Mouse (Mus musculus) embryonic facial prominence, embryonic 15.5 days (tissue): ENCODE measurements around the gene Kremen2. TPM values are rescaled to one million over a fixed set of nuclear protein-coding genes. Genes with fewer than 3 reads are reported as not detected.

Source experiments
- ATAC-seq: fragments of 200-750 bp; cut with Nextera tagmentation; 2 replicates; pipeline ENCODE4 v1.8.0; 2017; ENCODE audit warnings: low read depth, moderate TSS enrichment; ENCODE audit not compliant: insufficient number of reproducible peaks, low FRiP score, low TSS enrichment
- H3K27ac ChIP-seq: fragments of 300-500 bp; sonication (generic); replicated peaks from 2 replicates; pipeline ENCODE4 v1.5.1; 2015; ENCODE audit warnings: mild to moderate bottlenecking, inconsistent platforms
- H3K27me3 ChIP-seq: fragments of 300-500 bp; sonication (generic); 2 replicates; pipeline ENCODE4 v1.6.1; 2015; ENCODE audit warnings: inconsistent platforms
- H3K36me3 ChIP-seq: fragments of 300-500 bp; sonication (generic); 2 replicates; pipeline ENCODE4 v1.6.1; 2015; ENCODE audit warnings: mild to moderate bottlenecking, inconsistent platforms
- H3K4me1 ChIP-seq: fragments of 300-500 bp; sonication (generic); 2 replicates; pipeline ENCODE4 v1.6.1; 2015; ENCODE audit warnings: inconsistent platforms
- H3K4me2 ChIP-seq: fragments of 300-500 bp; sonication (generic); replicated peaks from 2 replicates; pipeline ENCODE4 v1.6.1; 2015; ENCODE audit warnings: mild to moderate bottlenecking, inconsistent platforms
- H3K4me3 ChIP-seq: fragments of 300-500 bp; sonication (generic); replicated peaks from 2 replicates; pipeline ENCODE4 v1.5.1; 2015; ENCODE audit warnings: mild to moderate bottlenecking, inconsistent platforms
- H3K9ac ChIP-seq: fragments of 300-500 bp; sonication (generic); 2 replicates; pipeline ENCODE4 v1.6.1; 2015; ENCODE audit warnings: inconsistent platforms
- H3K9me3 ChIP-seq: fragments of 300-500 bp; sonication (generic); replicated peaks from 2 replicates; pipeline ENCODE4 v1.6.1; 2016; ENCODE audit warnings: inconsistent platforms
- WGBS: fragments of 180-500 bp; shearing (Covaris S2); methylation state at CpG from one replicate; pipeline ENCODE4 v1.1.7; 2015; 5-methylcytosine and 5-hydroxymethylcytosine counted together
- polyA plus RNA-seq: library from polyadenylated mRNA; unstranded; fragments of >200 nt; fragmentation: Nextera tagmentation; extraction: Ambion mirVana; gene quantifications from 2 replicates; pipeline ENCODE4 v1.2.1, GENCODE M21; 2015

Kremen2 gene
- polyA plus RNA-seq, 1 experiment from 2014 or later, result 38.2 TPM

DNA sequence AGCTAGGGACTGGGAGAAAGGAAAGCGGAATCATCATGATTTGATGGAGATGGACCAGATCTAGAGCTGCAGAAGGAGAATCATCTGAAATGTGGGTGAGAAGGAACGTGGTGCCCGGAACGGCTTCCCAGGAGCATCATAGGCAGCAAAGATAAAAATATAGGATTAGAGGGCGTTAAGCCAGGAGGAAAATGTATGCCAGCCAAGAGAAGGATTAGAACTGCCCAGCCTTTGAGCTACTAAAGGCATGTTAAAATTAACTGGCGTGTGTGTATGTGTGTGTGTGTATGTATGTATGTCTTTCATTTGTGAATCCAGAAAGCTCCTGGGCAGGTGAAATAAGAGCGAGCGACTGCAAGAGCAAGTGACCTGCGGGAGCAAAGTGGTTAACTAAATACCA is 42.3 kb downstream of the Kremen2 start:
- no peak overlapping the region for H3K4me3 ChIP-seq
- 81% methylated on average over 9 of the region's 9 CpGs for WGBS
- no peaks in the 10 kb centered on the region for H3K9me3 ChIP-seq
- H3K27me3 ChIP-seq, result peaks cover 34% of the 10 kb centered on the region
- no peaks in the 10 kb centered on the region for H3K36me3 ChIP-seq
- H3K4me2 ChIP-seq, result no peak overlapping the region
- H3K4me1 ChIP-seq, result peaks cover 28% of the 10 kb centered on the region
- no peak overlapping the region for H3K9ac ChIP-seq
- ATAC-seq, result no peak
- H3K27ac ChIP-seq, result no peak overlapping the region

DNA sequence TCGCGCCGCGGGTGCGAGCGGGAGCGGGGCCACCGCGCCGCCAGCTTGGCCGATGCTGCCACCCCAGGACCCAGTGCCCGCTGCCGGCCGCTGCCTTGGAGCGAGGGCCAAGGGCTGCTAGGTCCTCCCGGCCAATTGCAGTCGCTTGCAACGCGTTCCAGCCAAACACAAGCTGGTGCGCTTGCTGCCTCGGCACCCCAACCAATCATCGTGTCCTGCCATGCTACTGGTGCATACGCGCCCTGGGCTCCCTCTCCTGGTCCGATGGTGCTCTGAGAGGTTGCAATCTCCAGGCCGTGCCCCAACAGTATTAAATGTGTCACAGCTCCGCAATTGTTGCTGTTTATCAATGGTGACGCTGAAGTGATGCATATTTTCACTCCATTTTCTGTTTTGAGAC is 45.6 kb downstream of the Kremen2 start:
- H3K4me2 ChIP-seq, result peak overlapping the region; percentile 100
- peaks cover 39% of the 10 kb centered on the region for H3K27me3 ChIP-seq
- peaks cover 21% of the 10 kb centered on the region for H3K4me1 ChIP-seq
- peak overlapping the region; percentile 26; the same call in 1 of the 2 replicates for H3K9ac ChIP-seq
- peak; percentile 87 for ATAC-seq
- no peak overlapping the region for H3K27ac ChIP-seq
- H3K9me3 ChIP-seq, result no peaks in the 10 kb centered on the region
- H3K36me3 ChIP-seq, result no peaks in the 10 kb centered on the region
- WGBS, result under 1% methylated on average over 28 of the region's 28 CpGs
- H3K4me3 ChIP-seq, result peak overlapping the region; percentile 61

DNA sequence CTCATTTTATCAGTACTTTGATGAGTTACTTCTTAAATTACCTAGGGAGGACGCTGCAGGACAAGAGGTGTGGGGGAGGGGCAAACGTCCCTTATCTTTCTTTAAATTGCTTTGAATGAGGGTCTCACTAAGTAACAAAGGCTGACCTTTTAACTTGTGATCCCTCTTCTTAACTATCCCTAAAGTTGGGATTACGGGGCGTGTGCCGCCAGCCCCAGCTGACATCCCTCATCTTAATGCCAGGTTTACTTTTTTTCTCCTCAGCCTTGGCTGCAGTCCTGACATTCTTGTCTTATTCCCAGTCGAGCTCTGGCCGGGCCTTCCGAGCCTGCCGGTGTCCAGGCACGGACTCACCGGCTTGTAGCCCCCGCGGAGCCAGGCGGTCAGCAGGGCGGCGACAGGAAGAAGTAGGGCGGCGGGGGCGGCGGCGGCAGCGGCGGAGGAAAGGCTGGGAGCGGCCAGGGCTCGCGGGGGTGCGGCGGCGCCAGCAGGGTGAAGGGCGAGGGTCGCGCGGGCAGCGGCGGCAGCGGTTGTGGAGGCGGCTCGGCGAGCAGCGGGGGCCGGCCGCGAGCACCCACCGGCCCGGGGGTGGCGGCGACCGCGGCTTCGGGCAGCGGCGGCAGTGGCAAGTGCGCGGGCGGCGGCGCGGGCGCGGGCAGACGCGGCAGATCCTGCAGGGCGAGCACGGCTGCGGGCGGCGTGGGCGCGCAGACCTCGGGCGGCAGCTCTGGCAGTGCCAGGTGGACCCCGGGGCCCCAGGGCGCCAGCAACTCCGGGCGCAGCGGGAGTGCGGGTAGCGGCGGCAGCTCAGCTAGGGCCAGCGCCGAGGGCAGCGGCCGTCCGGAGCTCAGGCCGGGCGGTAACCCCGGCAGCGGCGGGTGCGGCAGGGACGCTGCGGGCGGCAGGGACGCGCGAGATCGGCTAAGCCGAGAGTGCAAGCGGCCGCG is 46.2 kb downstream of the Kremen2 start:
- Histone ChIP-seq H3K36me3 (no peaks in the 10 kb centered on the region), H3K27me3 (peaks cover 39% of the 10 kb centered on the region)
- under 1% methylated on average over 98 of the region's 101 CpGs for WGBS

DNA sequence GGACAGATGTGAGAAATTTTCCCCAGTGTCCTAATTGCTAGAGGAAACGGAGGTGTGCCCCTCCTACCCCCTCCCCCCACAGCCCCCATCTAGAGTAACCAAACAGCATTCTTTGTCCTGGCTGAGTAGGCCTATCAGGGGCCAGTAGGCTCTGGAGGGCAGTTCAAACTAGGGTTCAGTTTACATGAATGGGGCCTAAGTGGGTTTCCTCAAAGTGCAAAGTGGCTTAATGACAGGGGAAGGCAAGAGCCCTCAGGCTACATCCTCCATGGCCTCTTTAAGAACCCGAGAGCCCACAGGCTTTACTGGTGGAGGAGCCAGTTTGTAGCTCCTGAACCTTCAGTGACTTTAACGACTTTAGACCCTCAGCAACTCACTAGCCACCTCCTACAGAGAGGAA is 49.8 kb downstream of the Kremen2 start:
- WGBS, result 15% methylated on average over 3 of the region's 3 CpGs
- Histone ChIP-seq H3K4me2 (no peak overlapping the region), H3K4me3 (no peak overlapping the region), H3K9me3 (no peaks in the 10 kb centered on the region), H3K9ac (no peak overlapping the region), H3K27me3 (peaks cover 30% of the 10 kb centered on the region), H3K36me3 (no peaks in the 10 kb centered on the region), H3K27ac (no peak overlapping the region), H3K4me1 (peaks cover 15% of the 10 kb centered on the region)
- ATAC-seq, result no peak

More for the DNA sequence above, 46.2 kb downstream of the Kremen2 start:
- Histone ChIP-seq H3K9ac (peak overlapping the region; percentile 26), H3K9me3 (no peaks in the 10 kb centered on the region), H3K4me2 (peak overlapping the region; percentile 100), H3K4me3 (peak overlapping the region; percentile 61), H3K4me1 (peaks cover 15% of the 10 kb centered on the region), H3K27ac (no peak overlapping the region)
- ATAC-seq, result peak; percentile 53; the same call in 1 of the 2 replicates

DNA sequence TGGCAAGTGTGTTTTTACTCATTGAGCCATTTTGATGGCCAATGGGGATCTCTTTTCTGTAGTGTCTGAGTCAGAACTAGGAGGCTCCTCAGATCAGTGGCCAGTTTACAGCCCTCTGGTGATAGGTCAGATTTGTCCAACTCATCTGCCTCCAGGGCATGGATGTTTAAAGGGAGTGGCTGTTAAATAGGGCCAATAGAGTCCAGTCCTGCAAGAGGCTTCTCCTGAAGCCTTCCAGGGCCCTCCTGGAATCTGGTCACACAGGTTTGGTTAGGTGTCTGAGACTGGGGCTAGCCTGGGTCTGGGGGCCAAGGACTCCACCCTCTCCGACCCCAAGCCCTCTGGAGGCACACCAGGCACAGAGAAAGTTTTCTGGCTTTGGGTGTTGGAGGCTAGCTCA is 51.1 kb downstream of the Kremen2 start:
- no peak for ATAC-seq
- Histone ChIP-seq H3K36me3 (no peaks in the 10 kb centered on the region), H3K4me2 (no peak overlapping the region), H3K9ac (no peak overlapping the region), H3K27me3 (peaks cover 17% of the 10 kb centered on the region), H3K4me3 (no peak overlapping the region), H3K4me1 (peaks cover 5% of the 10 kb centered on the region), H3K27ac (no peak overlapping the region), H3K9me3 (no peaks in the 10 kb centered on the region)
- WGBS, result 45% methylated on average over 1 of the region's 1 CpGs

Other genes with a start within 250 kb of the Kremen2 start
- gene Zfp213, start 181.6 kb downstream of the Kremen2 start, polyA plus RNA-seq, result 17.8 and 19.5 TPM in 2 replicates
- gene Zfp13, start 146.3 kb downstream of the Kremen2 start, polyA plus RNA-seq, result 13.4 and 14.1 TPM in 2 replicates
- gene Zscan10, start 145.0 kb downstream of the Kremen2 start, polyA plus RNA-seq, result 0.08 and 0.14 TPM in 2 replicates
- 0.76 and 0.81 TPM in 2 replicates for gene Mmp25, start 100.6 kb downstream of the Kremen2 start, polyA plus RNA-seq
- 15.8 and 17.0 TPM in 2 replicates for gene Bicdl2, start 85.3 kb downstream of the Kremen2 start, polyA plus RNA-seq
- 95.7 and 102 TPM in 2 replicates for gene Hcfc1r1, start 72.2 kb downstream of the Kremen2 start, polyA plus RNA-seq
- gene Thoc6, start 72.0 kb downstream of the Kremen2 start, polyA plus RNA-seq, result 42.2 and 42.9 TPM in 2 replicates
- 29.5 and 33.2 TPM in 2 replicates for gene Tnfrsf12a, start 68.4 kb downstream of the Kremen2 start, polyA plus RNA-seq
- 19.8 and 20.2 TPM in 2 replicates for gene Cldn6, start 66.6 kb downstream of the Kremen2 start, polyA plus RNA-seq
- gene Cldn9, start 61.8 kb downstream of the Kremen2 start, polyA plus RNA-seq, result 13.8 and 18.3 TPM in 2 replicates
- gene 1520401A03Rik, start 23.1 kb downstream of the Kremen2 start, polyA plus RNA-seq, result 1.0 and 1.1 TPM in 2 replicates
- 49.6 and 55.8 TPM in 2 replicates for gene Pkmyt1, start 19.5 kb downstream of the Kremen2 start, polyA plus RNA-seq
- 20.9 and 27.2 TPM in 2 replicates for gene Paqr4, start 5.0 kb downstream of the Kremen2 start, polyA plus RNA-seq
- gene Flywch1, start 25.8 kb upstream of the Kremen2 start, polyA plus RNA-seq, result 71.9 and 72.1 TPM in 2 replicates
- 38.3 and 44.0 TPM in 2 replicates for gene Flywch2, start 40.2 kb upstream of the Kremen2 start, polyA plus RNA-seq
- 489 and 525 TPM in 2 replicates for gene Srrm2, start 44.7 kb upstream of the Kremen2 start, polyA plus RNA-seq
- 1,038 and 1,104 TPM in 2 replicates for gene Elob, start 83.3 kb upstream of the Kremen2 start, polyA plus RNA-seq
- gene Prss33, start 90.2 kb upstream of the Kremen2 start, polyA plus RNA-seq, result 0.49 and 0.85 TPM in 2 replicates
- 0.12 TPM in 1 of 2 replicates, not detected in the other for gene Prss32, start 98.0 kb upstream of the Kremen2 start, polyA plus RNA-seq
- gene Prss41, start 98.3 kb upstream of the Kremen2 start, polyA plus RNA-seq, result 1.8 and 2.0 TPM in 2 replicates
- gene Prss21, start 122.2 kb upstream of the Kremen2 start, polyA plus RNA-seq, result not detected in 2 replicates
- gene Dcpp1, start 135.0 kb upstream of the Kremen2 start, polyA plus RNA-seq, result 3.1 TPM in 1 of 2 replicates, not detected in the other
- gene Dcpp2, start 135.0 kb upstream of the Kremen2 start, polyA plus RNA-seq, result not detected in 2 replicates
- gene Dcpp3, start 171.6 kb upstream of the Kremen2 start, polyA plus RNA-seq, result 1.0 and 6.6 TPM in 2 replicates
- not detected in 2 replicates for gene Sbp, start 195.8 kb upstream of the Kremen2 start, polyA plus RNA-seq
- not detected in 2 replicates for gene Sbpl, start 209.4 kb upstream of the Kremen2 start, polyA plus RNA-seq
- gene Prss30, start 234.7 kb upstream of the Kremen2 start, polyA plus RNA-seq, result 0.18 TPM in 1 of 2 replicates, not detected in the other